Mouse (Mus musculus): ENCODE results near the gene Parp11. TPM values are rescaled to one million over a fixed set of nuclear protein-coding genes. Genes with fewer than 3 reads are reported as not detected.

Parp11 gene
- polyA plus RNA-seq, 1 experiment from 2014 or later: 33.4 TPM

GRCm38 (mm10) chr6:127540517-127540916 is 93.9 kb downstream of the Parp11 start:
- H3K4me3 ChIP-seq: no peak overlapping the region
- WGBS: 72% methylated on average over 4 of the region's 4 CpGs
- H3K4me1 ChIP-seq: 0 out of 2 replicates have a peak, but pooled peaks cover 9% of the 10 kb centered on the region
- DNase-seq (ENCODE audit: low spot score): no peak
- H3K27ac ChIP-seq (replicated peaks): no peak overlapping the region
- peaks cover 29% of the 10 kb centered on the region for H3K27me3 ChIP-seq (replicated peaks; ENCODE audit: low read depth, poor library complexity, severe bottlenecking)
- H3K9me3 ChIP-seq: no peaks in the 10 kb centered on the region
- no peaks in the 10 kb centered on the region for H3K36me3 ChIP-seq (replicated peaks)

- Histone ChIP-seq H3K27ac (replicated peaks) (no peak overlapping the region), H3K4me3 (peak overlapping the region; percentile 2; the same call in 1 of the 2 replicates), H3K27me3 (replicated peaks; ENCODE audit: low read depth, poor library complexity, severe bottlenecking) (peaks cover 29% of the 10 kb centered on the region), H3K9me3 (no peaks in the 10 kb centered on the region), H3K36me3 (replicated peaks) (no peaks in the 10 kb centered on the region), H3K4me1 (0 out of 2 replicates have a peak, but pooled peaks cover 9% of the 10 kb centered on the region)
- WGBS: 39% methylated on average over 18 of the region's 18 CpGs
- DNase-seq (ENCODE audit: low spot score): peak; percentile 62
These were observed 95.2 kb downstream of the Parp11 start for GRCm38 (mm10) chr6:127541617-127542374.

Other genes starting within 250 kb of the Parp11 start
- gene Cracr2a, start 114.5 kb downstream of the Parp11 start, polyA plus RNA-seq (2016; fragmentation: Nextera tagmentation; extraction: Ambion mirVana): 0.79 and 1.2 TPM in 2 replicates